Mouse (Mus musculus) cerebellum, adult 2 months (tissue): ENCODE measurements around the gene Hfe.

Experiments
- CTCF ChIP-seq: fragments of 200-500 bp; IDR thresholded peaks from 2 replicates; pipeline ENCODE4 v1.5.1; 2011; ENCODE audit warnings: low read depth, mild to moderate bottlenecking, control low read depth, low read length, moderate library complexity, borderline replicate concordance; ENCODE audit not compliant: insufficient read depth
- POLR2A ChIP-seq: fragments of 200-500 bp; IDR thresholded peaks from 2 replicates; pipeline ENCODE4 v1.6.1; 2011; ENCODE audit warnings: low read length, control low read depth, borderline replicate concordance; ENCODE audit not compliant: insufficient read depth

GRCm38 (mm10) chr13:23757921-23758320, 47.3 kb upstream of the Hfe start:
- TF ChIP-seq CTCF: no peak
- no peak for TF ChIP-seq POLR2A
